Mouse (Mus musculus) olfactory bulb, adult 2 months (tissue): Measurements from ENCODE around the gene Pyroxd1. TPM values are rescaled to one million over a fixed set of nuclear protein-coding genes. Genes with fewer than 3 reads are reported as not detected.
A peak's percentile ranks its signal among the peaks of the same experiment; 100 is the strongest.

ENCODE experiments used
- H3K27ac ChIP-seq: fragments of 200-500 bp; 2 replicates; pipeline ENCODE4 v1.5.1; 2012; ENCODE audit warnings: low read depth, low read length; ENCODE audit not compliant: insufficient read depth
- H3K4me1 ChIP-seq: fragments of 200-500 bp; 2 replicates; pipeline ENCODE4 v1.6.1; 2012; ENCODE audit warnings: low read length; ENCODE audit not compliant: control insufficient read depth, insufficient read depth
- H3K4me3 ChIP-seq: fragments of 200-500 bp; 2 replicates; pipeline ENCODE4 v1.5.1; 2012; ENCODE audit warnings: mild to moderate bottlenecking, low read depth, low read length, moderate library complexity; ENCODE audit not compliant: insufficient read depth
- CTCF ChIP-seq: fragments of 200-500 bp; IDR thresholded peaks from 2 replicates; pipeline ENCODE4 v1.5.1; 2012; ENCODE audit warnings: low read depth, mild to moderate bottlenecking, low read length, moderate library complexity; ENCODE audit not compliant: insufficient read depth
- POLR2A ChIP-seq: fragments of 200-500 bp; IDR thresholded peaks from 2 replicates; pipeline ENCODE4 v1.6.1; 2012; ENCODE audit warnings: mild to moderate bottlenecking, low read depth, low read length, moderate library complexity; ENCODE audit not compliant: insufficient read depth
- WGBS: fragments of 180-500 bp; shearing (Covaris S2); methylation state at CpG from one replicate; pipeline ENCODE4 v1.1.7; 2018; 5-methylcytosine and 5-hydroxymethylcytosine counted together
- polyA plus RNA-seq: library from polyadenylated mRNA; stranded (reverse); fragments of >200 nt; gene quantifications from 2 replicates; pipeline ENCODE4 v1.2.4, GENCODE M21; 2012; ENCODE audit warnings: low replicate concordance; ENCODE audit not compliant: missing spikeins, insufficient read depth, insufficient read length

The Pyroxd1 gene
- polyA plus RNA-seq, 1 experiment: not detected

DNA sequence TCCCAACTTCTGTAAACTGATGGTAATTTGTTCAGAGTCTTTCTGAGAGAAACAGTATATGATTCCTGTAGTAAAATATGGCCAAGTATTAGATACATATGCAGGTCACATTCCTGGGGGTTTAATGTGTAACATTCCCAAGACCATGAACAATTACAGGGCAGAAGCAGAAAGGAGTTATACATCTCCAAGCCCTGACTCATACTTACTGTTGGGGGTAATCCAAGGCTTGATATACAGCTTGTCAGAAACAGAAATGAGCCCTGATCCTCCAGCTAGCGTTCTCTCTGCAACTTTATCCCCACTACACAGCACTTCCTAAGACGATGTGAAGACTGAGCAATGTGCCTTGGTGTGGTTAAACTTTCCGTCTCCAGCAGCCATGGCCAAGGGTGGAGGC lies 22.1 kb downstream of the Pyroxd1 start:
- TF ChIP-seq POLR2A: no peak
- no peak for TF ChIP-seq CTCF
- no peaks in the 10 kb centered on the region for H3K4me1 ChIP-seq
- H3K4me3 ChIP-seq: no peak overlapping the region
- no peak overlapping the region for H3K27ac ChIP-seq
- WGBS: 96% methylated on average over 3 of the region's 3 CpGs

GRCm38 (mm10) chr6:142369568-142369967 lies 24.1 kb downstream of the Pyroxd1 start:
- TF ChIP-seq CTCF: no peak
- TF ChIP-seq POLR2A: no peak
- Histone ChIP-seq H3K27ac (no peak overlapping the region), H3K4me1 (no peaks in the 10 kb centered on the region), H3K4me3 (no peak overlapping the region)
- 92% methylated on average over 3 of the region's 3 CpGs for WGBS

- TF ChIP-seq CTCF (no peak), POLR2A (no peak)
- no peak overlapping the region for H3K27ac ChIP-seq
- no peaks in the 10 kb centered on the region for H3K4me1 ChIP-seq
- WGBS: 40% methylated on average over 1 of the region's 1 CpGs
- H3K4me3 ChIP-seq: no peak overlapping the region
These were observed 31.6 kb downstream of the Pyroxd1 start for GRCm38 (mm10) chr6:142377081-142377480.

- TF ChIP-seq CTCF (no peak), POLR2A (no peak)
- no peak overlapping the region for H3K27ac ChIP-seq
- H3K4me3 ChIP-seq: no peak overlapping the region
- H3K4me1 ChIP-seq: no peaks in the 10 kb centered on the region
- 94% methylated on average over 8 of the region's 8 CpGs for WGBS
These were observed 33.3 kb downstream of the Pyroxd1 start for GRCm38 (mm10) chr6:142378576-142379330.

DNA sequence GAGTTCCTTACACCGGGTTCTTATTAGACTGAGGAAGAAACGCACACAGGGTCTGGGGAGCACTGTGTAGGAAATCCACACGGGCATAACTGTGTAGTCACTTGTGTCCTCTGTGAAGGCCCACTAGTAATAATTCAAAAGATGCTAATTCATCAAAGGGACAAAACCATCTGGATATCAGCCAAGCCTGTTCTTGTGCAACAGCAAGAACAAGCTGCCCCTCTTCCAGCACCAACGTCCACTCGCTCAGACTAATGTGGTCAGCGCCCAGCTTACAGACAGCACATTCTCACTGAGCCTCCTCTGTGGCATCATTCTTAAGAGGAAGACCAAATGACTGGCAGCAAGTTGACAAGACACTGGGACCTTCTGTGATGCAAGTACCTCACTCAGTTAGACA lies 34.5 kb downstream of the Pyroxd1 start:
- TF ChIP-seq CTCF (no peak), POLR2A (no peak)
- no peak overlapping the region for H3K27ac ChIP-seq
- 67% methylated on average over 6 of the region's 6 CpGs for WGBS
- no peak overlapping the region for H3K4me3 ChIP-seq
- H3K4me1 ChIP-seq: no peaks in the 10 kb centered on the region

- no peaks in the 10 kb centered on the region for H3K4me1 ChIP-seq
- TF ChIP-seq CTCF: no peak
- no peak for TF ChIP-seq POLR2A
- no peak overlapping the region for H3K27ac ChIP-seq
- 95% methylated on average over 7 of the region's 7 CpGs for WGBS
- no peak overlapping the region for H3K4me3 ChIP-seq
These were observed 36.2 kb downstream of the Pyroxd1 start for GRCm38 (mm10) chr6:142381615-142382014.

- H3K27ac ChIP-seq: no peak overlapping the region
- no peaks in the 10 kb centered on the region for H3K4me1 ChIP-seq
- 90% methylated on average over 9 of the region's 9 CpGs for WGBS
- H3K4me3 ChIP-seq: no peak overlapping the region
- TF ChIP-seq POLR2A (no peak), CTCF (no peak)
These were observed 39.1 kb downstream of the Pyroxd1 start for GRCm38 (mm10) chr6:142384521-142384920.

DNA sequence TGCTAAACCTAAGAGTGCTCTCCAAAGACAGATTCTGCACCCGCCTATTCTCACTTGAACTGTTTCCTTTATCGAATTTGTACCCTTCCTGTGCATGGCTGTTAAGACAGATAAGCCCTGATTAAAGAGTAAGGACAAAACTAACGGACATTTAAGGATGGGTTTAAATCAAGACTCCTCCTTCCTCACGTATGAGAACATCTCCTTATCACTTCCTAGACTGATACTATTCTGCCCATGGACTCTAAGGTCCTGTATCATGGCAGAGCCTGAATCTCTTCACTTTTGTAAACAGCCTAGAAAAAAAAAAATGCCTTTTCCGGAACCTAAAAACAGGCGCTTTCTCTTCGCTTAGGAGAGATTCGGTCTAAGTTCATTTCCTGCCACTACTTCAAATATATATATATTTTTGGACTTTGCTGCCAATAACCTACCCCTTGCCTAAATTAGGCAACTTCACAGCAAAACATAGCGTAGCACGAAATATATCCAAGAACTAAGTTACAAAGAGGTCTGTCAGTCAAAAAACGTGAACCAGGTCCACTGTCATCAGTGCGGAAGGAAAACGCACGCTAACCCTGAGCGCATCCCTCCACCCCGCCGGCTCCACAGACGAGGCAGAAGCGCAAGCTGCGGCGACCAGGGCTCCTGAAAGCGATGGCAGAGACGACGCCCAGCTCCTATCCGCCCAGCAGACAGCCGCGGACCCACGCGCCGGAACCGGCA lies 41.0 kb downstream of the Pyroxd1 start:
- peak overlapping the region; percentile 72 for H3K4me3 ChIP-seq
- no peak overlapping the region for H3K27ac ChIP-seq
- no peaks in the 10 kb centered on the region for H3K4me1 ChIP-seq
- 5% methylated on average over 31 of the region's 31 CpGs for WGBS
- TF ChIP-seq POLR2A (no peak), CTCF (no peak)

DNA sequence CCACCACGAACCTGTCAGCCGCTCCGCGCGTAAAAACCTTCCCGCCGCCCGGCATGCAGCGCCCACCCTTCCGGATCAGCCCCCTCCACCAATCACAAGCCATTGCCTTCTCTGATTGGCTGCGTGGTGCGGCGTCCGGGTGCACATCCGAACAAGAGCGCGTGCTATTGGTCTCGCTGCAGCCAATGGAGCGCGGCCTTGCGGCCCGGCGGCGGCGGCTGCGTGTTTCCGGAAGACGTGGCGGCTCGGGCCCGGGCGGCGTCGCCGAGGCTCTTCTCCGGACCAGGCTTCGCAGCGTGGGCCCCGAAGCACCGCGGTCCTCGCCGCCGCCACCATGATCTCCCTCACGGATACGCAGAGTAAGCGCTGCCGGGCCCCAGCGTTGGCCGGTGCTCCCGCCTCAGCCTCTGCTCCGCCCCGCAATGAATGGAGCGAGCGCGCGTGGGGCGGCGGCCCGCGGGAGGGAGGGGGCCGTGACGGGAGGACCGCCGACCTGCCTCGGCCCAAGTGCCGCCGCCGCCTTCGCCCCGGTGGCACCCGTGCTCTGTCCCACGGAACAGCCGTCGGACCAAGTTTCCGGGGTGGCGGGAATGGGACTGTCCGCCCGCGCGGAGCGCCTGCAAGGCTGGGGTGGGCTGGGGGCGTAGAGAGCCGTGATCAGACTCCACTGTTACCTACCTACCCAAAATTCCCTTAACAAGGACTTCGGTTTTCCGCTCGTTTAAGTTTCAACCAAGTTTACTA lies 41.7 kb downstream of the Pyroxd1 start, which contains the start of the genes Recql and Golt1b:
Recql (minus strand) TSS at position 77 of the 744 bp plus-strand sequence.
Golt1b (plus strand) TSS at position 211 of the 744 bp plus-strand sequence.
- H3K4me1 ChIP-seq: peaks cover 2% of the 10 kb centered on the region; the same call in 1 of the 2 replicates
- peak; percentile 54 for TF ChIP-seq POLR2A
- TF ChIP-seq CTCF: no peak
- peak within 1 kb of the TSS; percentile 91 for H3K4me3 ChIP-seq
- WGBS: under 1% methylated on average over 87 of the region's 87 CpGs
- no peak within 1 kb of the TSS; the same call in 1 of the 2 replicates for H3K27ac ChIP-seq
